Mouse (Mus musculus) embryonic facial prominence, embryonic 14.5 days (tissue): Measurements from ENCODE around the gene Klhl25. TPM values are rescaled to one million over a fixed set of nuclear protein-coding genes. Genes with fewer than 3 reads are reported as not detected.
"Not testable (repeated sequence)": the region's sequence is repeated elsewhere in the genome, so short reads cannot be mapped to it uniquely, and the experiment has no call there.

ENCODE experiments used
- ATAC-seq: fragments of 200-750 bp; cut with Nextera tagmentation; 2 replicates; pipeline ENCODE4 v1.8.0; 2017; ENCODE audit warnings: low read depth, moderate number of reproducible peaks, moderate TSS enrichment
- DNase-seq: peaks from one replicate; pipeline ENCODE4 v3.0.0-alpha.2; 2015; ENCODE audit warnings: low spot score
- H3K27ac ChIP-seq: fragments of 300-500 bp; sonication (generic); replicated peaks from 2 replicates; pipeline ENCODE4 v1.5.1; 2014; ENCODE audit warnings: low read depth, mild to moderate bottlenecking, low read length, moderate library complexity
- H3K27me3 ChIP-seq: fragments of 300-500 bp; sonication (generic); replicated peaks from 2 replicates; pipeline ENCODE4 v1.6.1; 2014; ENCODE audit warnings: low read length; ENCODE audit not compliant: control insufficient read depth, insufficient read depth
- H3K36me3 ChIP-seq: fragments of 300-500 bp; sonication (generic); 2 replicates; pipeline ENCODE4 v1.6.1; 2014; ENCODE audit warnings: low read length, mixed read lengths; ENCODE audit not compliant: control insufficient read depth, insufficient read depth
- H3K4me1 ChIP-seq: fragments of 300-500 bp; sonication (generic); 2 replicates; pipeline ENCODE4 v1.6.1; 2014; ENCODE audit warnings: antibody characterized with exemption, low read length; ENCODE audit not compliant: control insufficient read depth, insufficient read depth
- H3K4me2 ChIP-seq: fragments of 300-500 bp; sonication (generic); 2 replicates; pipeline ENCODE4 v1.6.1; 2014; ENCODE audit warnings: low read depth, mild to moderate bottlenecking, low read length, moderate library complexity, mixed read lengths
- H3K4me3 ChIP-seq: fragments of 300-500 bp; sonication (generic); 2 replicates; pipeline ENCODE4 v1.5.1; 2014; ENCODE audit warnings: low read depth, mild to moderate bottlenecking, low read length
- H3K9ac ChIP-seq: fragments of 300-500 bp; sonication (generic); 2 replicates; pipeline ENCODE4 v1.6.1; 2014; ENCODE audit warnings: low read depth, mild to moderate bottlenecking, low read length, moderate library complexity, mixed read lengths
- H3K9me3 ChIP-seq: fragments of 300-500 bp; sonication (generic); 2 replicates; pipeline ENCODE4 v1.6.1; 2016; ENCODE audit warnings: low read length; ENCODE audit not compliant: control insufficient read depth
- WGBS: fragments of 180-500 bp; shearing (Covaris S2); extraction: QIAGEN DNeasy Blood & Tissue Kit; methylation state at CpG from one replicate; pipeline ENCODE4 v1.1.7; 2014; 5-methylcytosine and 5-hydroxymethylcytosine counted together
- polyA plus RNA-seq: library from polyadenylated mRNA; unstranded; fragments of >200 nt; fragmentation: Nextera tagmentation; extraction: Ambion mirVana; gene quantifications from 2 replicates; pipeline ENCODE4 v1.2.1, GENCODE M21; 2014

Gene Klhl25
- polyA plus RNA-seq, 1 experiment from 2014 or later: 20.1 TPM

- not testable (repeated sequence) for ATAC-seq, H3K9ac ChIP-seq, H3K4me2 ChIP-seq, H3K27me3 ChIP-seq, H3K27ac ChIP-seq, H3K4me1 ChIP-seq, H3K4me3 ChIP-seq, H3K9me3 ChIP-seq, DNase-seq
- peaks cover 41% of the 10 kb centered on the region for H3K36me3 ChIP-seq
- WGBS: 97% methylated on average over 4 of the region's 7 CpGs
Observed at GRCm38 (mm10) chr7:75861638-75862426, 13.7 kb downstream of the Klhl25 start.

DNA sequence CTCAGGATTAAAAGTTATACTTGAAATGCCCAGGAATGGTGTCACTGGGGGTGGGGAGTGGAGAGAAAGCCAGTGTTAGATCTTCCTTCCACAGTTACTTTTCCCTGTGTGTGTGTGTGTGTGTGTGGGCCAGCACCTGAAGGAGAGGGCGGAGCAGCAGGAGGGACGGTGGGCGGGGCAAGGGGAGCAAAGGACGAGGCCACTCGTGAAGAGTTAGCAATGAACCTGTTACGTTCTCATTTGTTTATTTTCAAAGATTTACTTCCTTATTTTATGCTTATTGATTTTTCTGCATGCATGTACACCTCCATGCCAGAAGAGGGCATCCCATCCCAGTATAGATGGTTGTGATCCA is 14.3 kb downstream of the Klhl25 start:
- not testable (repeated sequence) for H3K9me3 ChIP-seq, ATAC-seq, H3K9ac ChIP-seq, H3K4me1 ChIP-seq, H3K4me3 ChIP-seq, DNase-seq, H3K27ac ChIP-seq, H3K27me3 ChIP-seq, H3K4me2 ChIP-seq
- peaks cover 47% of the 10 kb centered on the region for H3K36me3 ChIP-seq
- WGBS: 94% methylated on average over 6 of the region's 6 CpGs

DNA sequence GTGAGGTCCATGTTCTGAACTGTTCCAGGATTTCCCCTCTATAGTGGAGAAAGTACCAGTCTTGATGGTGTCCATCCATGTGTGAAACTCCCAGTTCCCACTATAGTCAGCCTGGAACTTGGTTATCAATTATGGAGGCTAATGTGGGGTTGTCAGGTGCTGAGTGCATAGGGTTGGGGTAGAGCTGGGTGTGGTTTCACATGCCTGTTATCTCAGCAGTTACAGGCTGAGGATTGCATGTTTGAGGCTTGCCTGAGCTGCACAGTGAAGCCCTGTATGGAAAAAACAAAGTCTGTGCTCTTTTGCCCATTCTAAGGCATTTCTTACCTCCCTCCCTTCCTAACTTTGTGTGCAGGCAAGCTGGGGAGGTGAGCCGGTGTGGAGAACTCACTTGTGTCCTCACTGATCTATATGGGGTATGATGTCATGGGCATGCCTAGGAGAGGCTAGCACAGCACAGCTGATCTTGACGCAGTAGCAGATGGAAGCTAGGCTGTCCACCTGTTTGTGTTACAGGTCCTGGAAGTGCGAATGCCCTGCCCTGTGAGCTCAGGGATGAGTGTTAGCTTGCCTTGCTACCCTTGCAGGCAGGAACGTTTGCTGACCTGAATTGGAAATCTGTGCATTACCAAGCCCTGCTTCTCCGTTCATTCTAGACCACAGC is 15.3 kb downstream of the Klhl25 start:
- peaks cover 55% of the 10 kb centered on the region for H3K36me3 ChIP-seq
- not testable (repeated sequence) for DNase-seq, H3K9ac ChIP-seq, H3K4me3 ChIP-seq, ATAC-seq, H3K27me3 ChIP-seq, H3K9me3 ChIP-seq, H3K4me2 ChIP-seq, H3K4me1 ChIP-seq, H3K27ac ChIP-seq
- WGBS: 85% methylated on average over 4 of the region's 5 CpGs

DNA sequence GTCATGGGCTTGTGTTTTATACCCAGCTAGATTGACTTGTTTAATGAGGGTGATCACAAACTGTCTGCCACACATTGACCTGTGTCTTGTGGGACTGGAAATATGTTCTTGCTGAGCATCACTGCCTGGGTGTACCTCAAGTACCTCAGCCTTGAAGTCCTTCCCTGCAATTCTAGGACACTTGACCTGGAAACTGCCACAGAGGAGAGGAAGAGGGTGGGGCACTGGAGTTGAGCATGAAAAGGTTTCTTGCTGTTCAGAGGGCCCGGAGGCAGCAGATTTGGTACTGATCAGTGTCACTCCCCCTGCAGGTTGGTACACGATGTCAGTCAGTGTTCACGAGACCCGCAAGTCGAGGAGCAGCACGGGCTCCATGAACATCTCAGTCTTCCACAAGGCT is 16.9 kb downstream of the Klhl25 start:
- Histone ChIP-seq H3K9ac (no peak overlapping the region), H3K9me3 (0 out of 2 replicates have a peak, but pooled peaks cover 6% of the 10 kb centered on the region), H3K4me3 (no peak overlapping the region), H3K27ac (no peak overlapping the region), H3K36me3 (peaks cover 55% of the 10 kb centered on the region), H3K4me1 (no peaks in the 10 kb centered on the region), H3K27me3 (no peaks in the 10 kb centered on the region), H3K4me2 (no peak overlapping the region)
- DNase-seq (no peak), ATAC-seq (no peak)
- WGBS: 93% methylated on average over 6 of the region's 6 CpGs

- Histone ChIP-seq H3K4me3 (no peak overlapping the region), H3K9ac (no peak overlapping the region), H3K9me3 (0 out of 2 replicates have a peak, but pooled peaks cover 6% of the 10 kb centered on the region), H3K4me2 (no peak overlapping the region), H3K36me3 (peaks cover 55% of the 10 kb centered on the region), H3K27ac (no peak overlapping the region), H3K27me3 (no peaks in the 10 kb centered on the region), H3K4me1 (no peaks in the 10 kb centered on the region)
- ATAC-seq: no peak
- DNase-seq: no peak
- WGBS: 96% methylated on average over 13 of the region's 13 CpGs
Observed at GRCm38 (mm10) chr7:75866557-75866956, 18.4 kb downstream of the Klhl25 start.

- 0 out of 2 replicates have a peak, but pooled peaks cover 6% of the 10 kb centered on the region for H3K9me3 ChIP-seq
- H3K9ac ChIP-seq: no peak overlapping the region
- no peaks in the 10 kb centered on the region for H3K27me3 ChIP-seq
- no peak overlapping the region for H3K4me2 ChIP-seq
- peaks cover 70% of the 10 kb centered on the region for H3K36me3 ChIP-seq
- H3K4me3 ChIP-seq: no peak overlapping the region
- WGBS: 72% methylated on average over 2 of the region's 2 CpGs
- no peak for ATAC-seq
- H3K4me1 ChIP-seq: no peaks in the 10 kb centered on the region
- no peak overlapping the region for H3K27ac ChIP-seq
- no peak for DNase-seq
Observed at GRCm38 (mm10) chr7:75868687-75869086, 20.6 kb downstream of the Klhl25 start.

DNA sequence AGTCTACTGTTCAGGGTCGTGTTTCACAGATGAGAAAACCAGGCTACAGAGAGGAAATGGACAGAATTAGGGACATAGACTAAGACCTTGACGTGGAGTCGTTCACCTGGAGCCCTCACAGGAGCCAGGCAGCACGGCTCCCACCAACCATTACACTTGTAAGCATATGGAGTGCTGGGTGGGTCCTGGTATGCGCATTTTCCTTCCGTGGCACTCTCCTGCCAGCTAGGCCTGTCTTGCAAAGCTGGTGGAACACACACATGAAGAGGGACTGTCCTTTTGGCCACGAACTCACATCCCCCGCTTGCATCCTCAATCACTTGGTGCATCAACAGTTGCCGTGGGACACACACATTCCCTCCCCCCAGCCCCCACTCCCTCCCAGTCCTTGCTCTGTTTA is 22.4 kb downstream of the Klhl25 start:
- Histone ChIP-seq H3K27ac (no peak overlapping the region), H3K4me2 (no peak overlapping the region), H3K9ac (no peak overlapping the region), H3K4me1 (no peaks in the 10 kb centered on the region), H3K27me3 (no peaks in the 10 kb centered on the region), H3K9me3 (no peaks in the 10 kb centered on the region), H3K4me3 (no peak overlapping the region), H3K36me3 (peaks cover 69% of the 10 kb centered on the region)
- ATAC-seq (no peak), DNase-seq (no peak)
- WGBS: 73% methylated on average over 9 of the region's 9 CpGs

GRCm38 (mm10) chr7:75872255-75872654 is 24.1 kb downstream of the Klhl25 start:
- DNase-seq (no peak), ATAC-seq (peak; percentile 50; the same call in 1 of the 2 replicates)
- no peak overlapping the region for H3K4me2 ChIP-seq
- no peaks in the 10 kb centered on the region for H3K27me3 ChIP-seq
- peaks cover 53% of the 10 kb centered on the region for H3K36me3 ChIP-seq
- H3K9ac ChIP-seq: no peak overlapping the region
- no peak overlapping the region for H3K4me3 ChIP-seq
- 59% methylated on average over 5 of the region's 5 CpGs for WGBS
- no peaks in the 10 kb centered on the region for H3K4me1 ChIP-seq
- no peaks in the 10 kb centered on the region for H3K9me3 ChIP-seq
- H3K27ac ChIP-seq: no peak overlapping the region
